Mouse (Mus musculus) adrenal gland, adult 18-20 months (tissue): Measurements from ENCODE around the gene Hibadh. TPM values are rescaled to one million over a fixed set of nuclear protein-coding genes. Genes with fewer than 3 reads are reported as not detected.

Source experiments
- DNase-seq, 2 experiments: peaks; one replicate each; pipeline ENCODE4 v3.0.0; 2021 to 2022; ENCODE audit warnings: low spot score in 2 of 2
- total RNA-seq, 2 experiments: library from RNA; stranded (reverse); gene quantifications; 1 replicate in 1 of 2; 2 replicates in 1 of 2; pipeline ENCODE4 v1.2.3; 2021

Gene Hibadh
- total RNA-seq, 2 experiments from 2014 or later = 181 to 189 TPM

DNA sequence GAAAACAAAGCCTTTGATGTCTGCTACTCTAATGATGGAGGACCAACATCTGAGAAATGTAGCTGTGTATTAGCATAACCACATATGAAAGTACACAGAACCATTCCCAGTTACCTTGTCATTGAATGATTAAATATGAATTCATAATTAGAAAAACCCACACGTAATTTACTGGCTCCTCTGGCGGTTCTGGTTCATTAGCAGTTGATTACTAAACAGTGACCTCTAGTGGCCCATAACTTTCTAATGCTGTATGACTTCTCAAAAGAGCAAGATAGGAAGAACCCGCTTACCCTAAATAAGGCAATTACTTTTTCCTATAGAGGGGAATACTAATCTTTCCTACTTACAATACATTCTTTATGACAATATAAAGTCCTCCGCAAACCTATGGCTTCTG is 62.9 kb downstream of the Hibadh start:
- no peak for DNase-seq

DNA sequence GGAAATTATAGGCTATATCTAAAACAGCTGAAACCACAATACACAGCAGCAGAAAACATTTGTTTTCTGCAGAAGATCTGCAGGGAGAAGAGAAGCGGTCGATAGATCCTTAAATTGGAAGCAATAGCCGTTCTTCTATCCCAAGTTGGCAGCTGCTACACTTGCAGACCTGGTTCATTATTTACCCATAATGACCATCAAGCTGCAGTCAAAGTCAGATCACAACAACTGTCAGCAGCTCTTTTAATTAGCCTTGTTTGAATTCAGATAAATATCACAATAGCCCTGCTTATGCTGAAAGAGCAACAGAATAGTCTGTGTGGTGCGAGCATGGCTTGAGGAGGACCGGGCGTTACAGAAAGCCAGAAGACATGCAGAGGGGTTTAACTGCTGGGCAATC is 71.5 kb downstream of the Hibadh start:
- DNase-seq = no peak

DNA sequence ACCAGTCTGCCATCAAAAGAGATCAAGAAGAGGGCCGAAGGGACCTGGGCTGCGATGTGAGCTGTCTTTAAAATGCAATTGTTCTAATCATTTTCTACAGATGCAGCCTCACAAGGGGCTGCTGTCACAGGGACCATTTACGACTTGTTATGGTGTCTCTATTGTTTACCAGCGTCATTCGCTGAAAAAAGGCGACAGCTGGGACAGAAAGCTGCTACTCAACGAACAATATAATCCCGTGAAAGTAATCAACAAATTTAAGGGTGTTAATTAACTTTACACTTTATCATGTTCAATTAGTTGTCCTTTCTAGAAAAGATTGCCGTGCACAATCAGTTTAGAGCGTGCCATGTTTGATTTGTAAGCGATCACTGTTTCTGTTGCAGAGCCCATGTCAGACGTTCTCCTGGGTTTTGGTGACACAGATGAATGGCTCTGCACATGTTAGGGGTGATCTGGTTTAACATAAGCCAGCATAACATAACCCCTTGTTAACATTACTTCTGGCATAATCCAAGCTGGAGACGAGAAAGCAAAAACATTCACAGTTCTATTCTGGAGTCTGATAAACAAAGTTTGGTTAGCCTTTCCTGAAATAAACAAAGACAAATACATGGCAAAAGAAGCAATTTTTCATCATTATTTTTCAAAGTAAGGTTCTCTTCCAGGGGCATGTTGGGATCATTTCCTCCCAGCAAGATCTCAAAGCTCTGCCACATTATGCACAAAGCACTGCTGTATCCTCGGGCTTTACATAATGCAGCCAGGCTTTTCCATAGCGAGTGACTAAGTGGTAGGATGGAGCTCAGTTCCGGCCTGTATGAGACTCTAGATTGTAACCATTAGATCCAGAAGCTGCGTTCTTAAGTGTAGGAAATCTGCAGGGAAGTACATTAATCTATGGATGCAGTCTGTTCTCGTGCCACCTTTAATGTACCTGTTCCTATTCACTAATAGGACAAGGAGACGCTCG is 72.6 kb downstream of the Hibadh start:
- no peak for DNase-seq

DNA sequence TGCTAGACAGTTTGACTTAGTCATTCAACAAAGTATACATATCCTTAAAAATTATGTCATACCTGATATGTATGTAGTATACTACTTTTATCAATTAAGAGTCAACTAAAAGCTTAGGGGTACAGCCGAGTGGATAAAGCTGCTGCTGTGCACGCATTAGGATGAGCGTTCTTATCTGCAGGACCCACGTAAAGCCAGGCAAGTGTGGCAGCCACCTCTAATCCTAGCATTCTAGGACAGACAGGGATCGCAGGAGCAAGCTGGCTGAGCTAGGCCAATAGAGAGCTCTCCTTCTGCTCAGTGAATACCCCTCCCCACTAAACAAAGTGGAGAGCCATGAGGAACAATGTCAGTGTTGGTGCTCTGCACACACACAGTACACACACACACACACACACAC is 75.0 kb downstream of the Hibadh start:
- DNase-seq = no peak

DNA sequence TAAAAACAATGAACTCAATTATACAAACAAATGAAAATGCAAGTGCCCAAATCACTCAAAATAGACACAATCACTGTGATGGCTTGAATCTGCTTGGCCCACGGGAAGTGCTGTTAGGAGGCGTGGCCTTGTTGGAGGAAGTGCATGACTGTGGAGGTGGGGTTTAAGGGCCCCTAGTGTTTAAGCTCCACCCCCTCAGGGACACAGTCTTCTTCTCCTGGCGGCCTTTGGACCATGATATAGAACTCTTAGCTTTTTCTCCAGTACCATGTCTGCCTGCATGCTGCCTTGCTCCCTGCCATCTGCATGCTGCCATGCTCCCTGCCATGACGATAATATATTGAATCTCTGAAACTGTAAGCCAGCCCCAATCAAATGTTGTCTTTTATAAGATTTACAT is 77.2 kb downstream of the Hibadh start:
- DNase-seq = no peak

DNA sequence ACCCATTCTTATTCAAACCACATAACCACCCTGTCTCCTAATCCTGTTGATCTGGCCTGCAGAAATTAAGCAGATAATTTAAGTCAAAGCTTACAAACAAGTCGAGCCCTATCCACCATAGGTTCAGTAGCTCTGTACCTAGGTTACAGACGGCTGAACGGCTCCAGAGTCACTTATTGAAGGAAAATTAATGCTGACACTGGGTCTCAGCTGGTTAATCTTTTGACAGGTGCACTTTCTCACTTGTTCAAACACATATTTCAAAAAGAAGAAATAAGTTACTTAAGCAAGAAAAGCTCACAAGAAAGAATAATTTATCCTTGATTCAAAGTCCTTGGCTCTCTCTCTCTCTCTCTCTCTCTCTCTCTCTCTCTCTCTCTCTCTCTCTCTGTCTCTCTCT is 81.1 kb downstream of the Hibadh start:
- no peak for DNase-seq

DNA sequence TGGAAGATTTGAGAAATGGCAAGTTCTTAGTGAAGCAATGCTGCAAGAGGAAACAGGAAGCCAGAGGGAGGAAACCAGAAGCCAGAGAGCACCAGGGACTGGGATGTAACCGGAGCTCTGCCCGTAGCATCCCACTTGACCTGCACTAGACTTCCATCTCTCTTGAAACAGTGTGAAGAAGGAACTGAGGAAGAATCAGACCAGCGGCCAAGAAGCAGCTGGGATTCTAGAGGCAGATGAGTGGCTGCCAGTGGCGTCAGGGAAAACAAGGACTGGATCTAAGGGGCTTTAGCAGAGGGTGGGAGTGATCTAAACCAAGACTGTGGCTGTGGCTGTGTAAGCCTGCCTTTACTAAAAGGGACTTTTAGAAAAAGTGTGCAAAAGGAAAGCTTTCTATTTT is 95.8 kb downstream of the Hibadh start:
- no peak for DNase-seq

DNA sequence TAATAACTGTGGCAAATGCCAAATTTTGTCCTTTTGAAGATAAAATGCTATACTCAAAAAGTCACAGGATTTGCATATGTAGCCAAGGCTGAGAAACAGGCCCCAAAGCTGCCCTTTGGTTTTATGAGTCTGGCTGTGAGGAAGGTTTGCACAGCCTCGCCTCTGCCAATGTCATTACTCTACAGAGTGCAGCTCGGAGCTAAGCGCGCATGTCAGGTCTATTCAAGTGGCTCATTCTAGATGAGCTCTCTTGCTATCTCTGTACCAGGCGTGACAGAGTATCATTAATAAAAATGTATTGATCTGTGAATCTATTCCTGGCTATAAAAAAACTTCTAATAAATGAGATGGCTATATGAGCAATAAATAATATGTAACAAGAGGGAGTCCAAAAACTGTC is 97.7 kb downstream of the Hibadh start:
- DNase-seq = no peak

DNA sequence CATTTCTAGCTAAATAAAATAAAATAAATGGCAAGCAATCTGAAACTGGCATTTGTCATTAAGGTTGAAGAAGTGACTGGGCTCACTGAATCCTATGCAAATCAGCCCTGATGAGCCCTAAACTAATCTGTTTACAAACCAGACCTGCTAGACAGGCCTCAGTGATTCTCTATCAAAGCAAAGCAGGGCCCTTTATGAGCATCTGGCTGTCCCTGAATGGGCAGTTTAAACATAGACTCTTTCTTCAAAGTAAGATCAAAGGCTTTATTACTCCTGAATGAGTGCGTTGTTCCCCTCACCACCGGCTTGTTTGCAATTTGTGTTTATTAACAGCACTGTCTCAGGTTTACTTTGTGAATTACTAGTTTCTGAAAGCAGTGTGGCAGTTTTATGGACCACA is 100.3 kb downstream of the Hibadh start:
- no peak for DNase-seq

DNA sequence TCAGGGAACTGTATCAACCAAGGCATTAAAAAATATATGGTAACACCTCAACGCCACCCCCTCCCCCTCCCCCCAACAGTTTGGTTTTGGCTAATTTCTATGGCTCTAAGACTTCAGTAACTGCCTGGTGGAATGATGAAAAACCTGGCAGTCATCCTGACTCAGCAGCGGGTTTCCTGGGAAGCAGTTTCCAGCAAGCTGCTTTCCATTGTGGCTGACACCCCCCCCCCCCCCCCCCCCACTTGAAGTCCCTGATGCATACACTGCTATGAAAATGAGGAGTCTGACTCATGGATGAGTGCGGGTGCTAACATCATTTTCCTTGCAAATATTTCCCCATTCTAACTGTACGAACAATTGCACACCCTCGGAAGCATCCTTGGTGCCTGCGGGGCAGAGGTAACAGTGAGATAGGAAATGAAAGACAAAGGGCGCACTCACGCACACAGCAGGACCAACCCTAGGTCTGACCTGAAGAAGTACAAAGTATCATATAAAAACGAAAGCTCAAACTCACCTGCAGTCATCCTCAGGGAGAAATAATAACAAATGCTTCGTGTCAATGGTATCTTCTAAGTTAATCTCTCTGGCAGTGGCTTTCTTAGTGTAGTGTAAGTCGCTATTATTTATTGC is 105.0 kb downstream of the Hibadh start:
- DNase-seq = no peak

DNA sequence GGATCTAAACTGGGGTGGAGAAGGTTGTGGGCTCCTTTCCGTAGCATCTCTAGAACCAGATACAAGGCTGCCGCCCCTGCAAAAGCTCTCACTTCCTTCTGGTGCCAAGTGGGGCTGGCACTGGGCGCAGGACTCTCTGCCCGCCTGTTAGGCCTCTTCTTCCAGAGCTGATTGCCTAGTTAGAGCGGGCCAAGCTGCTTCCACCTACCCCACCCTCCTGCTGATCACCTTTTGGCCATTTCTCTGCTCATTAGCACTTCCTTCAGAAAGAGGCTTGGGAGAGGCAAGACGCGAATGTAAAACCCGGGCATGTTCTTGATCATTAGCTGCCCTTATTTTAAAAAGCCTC is 108.1 kb downstream of the Hibadh start:
- DNase-seq = no peak

DNA sequence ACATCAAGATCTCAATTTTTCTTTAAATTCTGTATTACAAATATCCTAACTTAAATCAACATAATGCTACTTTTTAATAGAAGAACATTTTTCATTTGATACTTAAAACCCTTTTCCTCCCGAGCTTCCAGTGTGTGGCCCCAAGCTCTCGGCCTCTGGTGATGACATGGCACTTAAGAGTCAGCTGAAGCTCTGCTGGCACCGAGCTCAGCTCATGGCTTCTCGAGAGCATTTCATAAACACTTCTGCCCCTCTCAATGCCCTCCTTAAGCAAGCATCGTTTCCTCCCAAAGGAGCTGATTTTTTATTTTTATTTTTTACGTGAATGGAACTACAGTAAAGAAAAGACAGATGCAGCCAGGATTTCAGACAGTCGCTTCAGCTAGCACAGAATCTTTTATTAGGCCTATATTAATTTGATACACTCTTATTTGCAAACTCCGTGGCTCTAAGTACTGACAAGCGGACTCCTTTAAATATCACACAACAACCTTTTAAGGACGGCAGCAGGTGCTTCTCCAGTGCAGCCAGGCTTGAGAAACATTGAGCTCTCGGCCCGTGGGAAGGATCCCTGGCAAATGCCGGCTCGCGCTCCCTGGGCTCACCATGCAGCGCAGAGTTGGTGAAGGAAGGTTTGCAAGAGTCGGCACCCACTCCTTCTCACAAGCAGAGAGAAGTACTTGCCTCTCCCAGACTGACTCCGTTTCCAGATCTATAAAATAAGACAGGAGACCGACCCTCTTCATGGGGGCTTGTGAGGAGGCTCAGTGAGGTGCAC is 108.6 kb downstream of the Hibadh start:
- no peak for DNase-seq

DNA sequence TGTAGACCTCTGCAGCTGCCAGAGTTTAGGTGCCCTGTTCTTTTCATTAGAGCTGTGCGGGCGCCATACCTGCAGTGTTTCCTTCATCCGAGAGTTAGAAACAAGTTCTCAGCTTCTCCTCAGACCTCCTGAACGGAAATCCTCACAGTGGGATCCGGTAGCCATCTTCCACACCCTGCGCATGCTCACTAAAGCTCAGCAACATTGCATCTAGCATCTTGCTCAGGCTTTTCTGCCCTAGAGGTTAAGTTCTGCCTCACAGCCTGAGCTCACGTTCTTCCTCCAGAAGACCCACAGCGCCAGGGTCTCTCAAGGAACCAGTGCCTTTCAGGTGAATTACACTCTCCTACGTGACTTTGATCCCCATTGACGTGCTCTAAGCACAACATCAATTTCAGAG is 109.3 kb downstream of the Hibadh start:
- DNase-seq = no peak

DNA sequence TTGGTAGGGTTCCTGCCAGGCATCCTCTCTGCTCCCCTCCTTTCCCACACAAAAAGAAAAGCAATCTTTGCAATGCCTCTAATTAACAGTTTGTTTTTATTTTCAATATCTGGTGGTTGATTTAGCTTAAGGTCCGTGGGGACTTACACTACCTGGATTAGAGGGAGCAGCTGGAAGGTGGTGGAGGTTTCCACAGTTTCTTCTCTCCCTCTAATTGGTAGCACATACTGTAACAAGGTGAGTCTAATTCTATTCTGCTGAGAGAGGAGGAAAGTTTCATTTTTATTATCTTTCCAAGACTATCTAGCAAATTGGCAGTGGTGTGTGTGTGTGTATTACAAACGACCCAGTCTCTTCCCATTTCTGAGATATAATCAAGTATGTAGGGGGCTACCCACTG is 116.0 kb downstream of the Hibadh start:
- no peak for DNase-seq

DNA sequence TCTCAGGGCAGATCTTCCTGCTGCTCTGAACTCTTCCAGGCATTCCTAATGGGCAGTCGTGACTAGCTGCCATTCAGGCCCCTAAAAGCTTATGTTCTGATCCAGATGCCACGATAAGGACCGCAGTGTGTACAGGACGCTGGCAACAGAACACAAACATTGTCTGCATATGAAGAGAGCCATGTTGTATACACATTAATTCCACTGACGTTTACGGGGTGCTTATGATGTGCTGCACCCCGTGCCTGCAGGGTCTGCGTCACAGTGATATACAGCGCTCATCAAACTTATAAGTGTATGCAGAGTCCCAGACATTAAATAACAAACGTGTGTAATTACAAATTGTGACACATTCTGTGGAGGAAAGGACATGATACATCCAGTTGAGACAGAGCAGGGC is 121.5 kb downstream of the Hibadh start:
- DNase-seq = no peak

DNA sequence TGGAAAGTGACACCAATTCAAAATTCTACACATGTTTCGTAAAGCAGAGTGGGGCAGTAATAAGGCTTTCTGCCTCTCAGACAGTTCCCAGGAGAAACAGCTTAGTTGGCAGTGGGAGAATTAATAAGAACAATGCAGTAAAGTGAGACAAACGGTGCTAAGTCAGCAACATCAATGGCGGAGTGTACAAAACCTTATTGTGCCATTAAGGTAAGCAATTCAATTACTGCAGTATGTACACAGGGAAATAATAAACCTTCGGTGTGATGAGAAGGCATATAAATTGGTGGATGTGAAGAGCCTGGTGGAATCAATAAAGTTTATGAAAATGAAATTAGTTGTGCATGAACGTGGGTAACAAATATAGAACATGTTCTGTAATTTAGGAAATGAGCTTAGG is 122.9 kb downstream of the Hibadh start:
- no peak for DNase-seq

DNA sequence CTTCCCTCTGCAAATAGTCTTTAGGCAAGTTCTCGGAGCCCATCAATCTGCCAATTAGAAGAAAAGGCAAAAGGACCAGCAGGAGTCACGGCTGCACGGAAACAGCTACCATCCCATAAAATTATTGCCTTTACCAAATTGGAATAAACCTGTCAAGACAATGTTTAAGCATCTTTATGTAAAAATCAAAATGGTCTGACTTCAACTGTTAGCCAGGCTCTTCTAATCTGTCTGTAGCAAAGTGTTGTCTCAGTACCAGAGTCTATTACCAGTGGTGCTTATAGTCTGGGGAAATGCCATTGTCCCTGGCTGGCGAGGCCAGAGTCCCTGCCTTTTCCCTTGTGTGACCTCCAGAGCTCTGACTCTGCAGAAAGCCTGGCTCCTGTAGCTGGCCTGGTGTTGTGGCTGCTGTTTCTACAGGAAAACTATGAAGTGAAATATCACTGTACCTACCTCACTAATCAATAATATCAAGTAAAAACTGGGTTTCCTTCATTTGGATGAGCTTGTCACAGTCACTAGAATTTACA is 126.2 kb downstream of the Hibadh start:
- no peak for DNase-seq

DNA sequence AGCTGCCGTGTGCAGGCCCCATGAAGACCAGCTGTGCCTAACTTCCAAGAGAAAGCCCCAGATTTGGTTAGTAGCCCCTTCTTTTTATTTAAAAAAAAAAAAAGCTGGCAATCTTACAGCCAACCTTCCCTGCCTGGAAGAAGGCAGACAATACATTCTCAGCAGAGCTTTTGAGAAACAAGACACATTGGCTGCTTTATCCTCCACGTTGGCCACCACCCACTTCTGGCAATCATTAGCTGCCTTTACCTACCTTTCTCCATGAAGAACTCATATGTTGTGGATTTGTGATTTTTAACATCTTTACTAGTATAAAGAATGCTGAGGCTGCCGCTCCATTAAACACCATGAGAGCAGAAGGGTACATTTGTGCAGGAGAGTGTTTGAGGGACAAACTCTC is 131.4 kb downstream of the Hibadh start:
- DNase-seq = no peak

DNA sequence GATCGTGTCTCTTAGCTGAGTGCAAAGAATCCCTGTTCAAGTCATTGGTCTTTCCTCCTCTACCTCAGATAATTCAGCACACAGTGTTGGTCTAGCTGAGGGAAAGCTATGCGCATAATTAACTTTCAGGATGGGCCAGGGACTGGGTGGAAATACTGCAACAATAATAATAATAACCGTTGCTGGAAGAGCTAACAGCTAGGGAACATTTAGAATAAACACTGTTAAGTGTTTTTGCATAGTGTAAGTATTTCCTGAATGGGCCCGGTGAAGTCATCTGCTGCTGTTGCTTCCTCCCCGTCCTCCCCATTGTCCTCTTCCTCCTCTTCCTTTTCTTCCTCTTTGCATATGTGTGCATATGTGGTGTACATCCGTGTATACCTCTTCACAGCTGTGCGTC is 132.2 kb downstream of the Hibadh start:
- no peak for DNase-seq

DNA sequence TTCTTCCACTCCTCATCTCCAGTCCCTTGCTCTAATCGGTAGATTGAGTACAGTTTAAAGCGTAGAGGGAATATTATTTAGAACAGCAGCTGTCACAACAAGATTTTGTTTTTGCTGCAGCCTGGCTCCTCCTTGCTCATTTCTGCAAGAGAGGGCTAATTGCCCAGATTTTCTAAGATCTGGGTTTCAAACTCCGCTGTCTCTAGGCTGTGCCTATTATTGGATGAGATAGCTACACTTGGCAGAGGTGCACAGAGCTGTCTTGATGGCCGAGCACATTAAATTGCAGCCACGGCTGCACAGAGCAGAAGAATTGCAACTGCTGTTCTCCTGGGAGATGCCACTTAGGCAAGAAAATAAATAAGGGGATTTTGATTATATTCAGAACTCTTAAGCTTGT is 133.0 kb downstream of the Hibadh start:
- DNase-seq = no peak
